Mouse (Mus musculus) forebrain, embryonic 16.5 days (tissue): ENCODE data around the gene Nupr1l. TPM values are rescaled to one million over a fixed set of nuclear protein-coding genes. Genes with fewer than 3 reads are reported as not detected.
A peak's percentile ranks its signal among the peaks of the same experiment; 100 is the strongest.
"Not testable (repeated sequence)": the region's sequence is repeated elsewhere in the genome, so short reads cannot be mapped to it uniquely, and the experiment has no call there.

ENCODE experiments used
- ATAC-seq: fragments of 200-750 bp; cut with Nextera tagmentation; 2 replicates; pipeline ENCODE4 v1.8.0; 2017; ENCODE audit warnings: mild to moderate bottlenecking, moderate library complexity
- H3K27ac ChIP-seq: fragments of 300-500 bp; sonication (generic); 2 replicates; pipeline ENCODE4 v1.5.1; 2014; ENCODE audit warnings: low read length, control low read depth
- H3K27me3 ChIP-seq: fragments of 300-500 bp; sonication (generic); replicated peaks from 2 replicates; pipeline ENCODE4 v1.6.1; 2014; ENCODE audit warnings: low read length; ENCODE audit not compliant: control insufficient read depth, insufficient read depth
- H3K36me3 ChIP-seq: fragments of 300-500 bp; sonication (generic); 2 replicates; pipeline ENCODE4 v1.6.1; 2014; ENCODE audit not compliant: control insufficient read depth, insufficient read depth
- H3K4me1 ChIP-seq: fragments of 300-500 bp; sonication (generic); replicated peaks from 2 replicates; pipeline ENCODE4 v1.6.1; 2014; ENCODE audit warnings: low read length; ENCODE audit not compliant: control insufficient read depth, insufficient read depth
- H3K4me2 ChIP-seq: fragments of 300-500 bp; sonication (generic); 2 replicates; pipeline ENCODE4 v1.6.1; 2014; ENCODE audit warnings: mild to moderate bottlenecking, low read length, control low read depth
- H3K4me3 ChIP-seq: fragments of 300-500 bp; sonication (generic); replicated peaks from 2 replicates; pipeline ENCODE4 v1.5.1; 2014; ENCODE audit warnings: mild to moderate bottlenecking, low read length, control low read depth
- H3K9ac ChIP-seq: fragments of 300-500 bp; sonication (generic); replicated peaks from 2 replicates; pipeline ENCODE4 v1.6.1; 2014; ENCODE audit warnings: low read depth, low read length, control low read depth
- H3K9me3 ChIP-seq: fragments of 300-500 bp; sonication (generic); 2 replicates; pipeline ENCODE4 v1.6.1; 2016; ENCODE audit warnings: low read length; ENCODE audit not compliant: control insufficient read depth
- WGBS: fragments of 180-500 bp; shearing (Covaris S2); extraction: QIAGEN DNeasy Blood & Tissue Kit; methylation state at CpG from one replicate; pipeline ENCODE4 v1.1.7; 2014; 5-methylcytosine and 5-hydroxymethylcytosine counted together
- polyA plus RNA-seq: library from polyadenylated mRNA; unstranded; fragments of >200 nt; fragmentation: Nextera tagmentation; extraction: Ambion mirVana; gene quantifications from 2 replicates; pipeline ENCODE4 v1.2.1, GENCODE M21; 2015

The Nupr1l gene
- polyA plus RNA-seq, 1 experiment from 2014 or later, result 5.1 TPM

GRCm38 (mm10) chr5:129878946-129879345 is 29.4 kb upstream of the Nupr1l start:
- H3K27ac ChIP-seq, result no peak overlapping the region
- H3K9ac ChIP-seq, result no peak overlapping the region
- H3K4me3 ChIP-seq, result no peak overlapping the region
- no peak for ATAC-seq
- H3K4me2 ChIP-seq, result no peak overlapping the region
- H3K4me1 ChIP-seq, result no peaks in the 10 kb centered on the region
- H3K9me3 ChIP-seq, result no peaks in the 10 kb centered on the region
- no peaks in the 10 kb centered on the region for H3K27me3 ChIP-seq
- peaks cover 17% of the 10 kb centered on the region for H3K36me3 ChIP-seq
- 59% methylated on average over 2 of the region's 2 CpGs for WGBS

- H3K9me3 ChIP-seq, result no peaks in the 10 kb centered on the region
- no peak overlapping the region for H3K4me2 ChIP-seq
- H3K4me1 ChIP-seq, result peaks cover 5% of the 10 kb centered on the region
- H3K36me3 ChIP-seq, result peaks cover 20% of the 10 kb centered on the region
- H3K27me3 ChIP-seq, result no peaks in the 10 kb centered on the region
- 72% methylated on average over 3 of the region's 3 CpGs for WGBS
- no peak overlapping the region for H3K4me3 ChIP-seq
- no peak overlapping the region for H3K27ac ChIP-seq
- H3K9ac ChIP-seq, result no peak overlapping the region
- no peak for ATAC-seq
Observed at GRCm38 (mm10) chr5:129879888-129880287, 28.5 kb upstream of the Nupr1l start.

- peak overlapping the region; percentile 92 for H3K9ac ChIP-seq
- 51% methylated on average over 10 of the region's 10 CpGs for WGBS
- no peak for ATAC-seq
- H3K4me3 ChIP-seq, result peak overlapping the region; percentile 94
- peaks cover 12% of the 10 kb centered on the region for H3K36me3 ChIP-seq
- peaks cover 19% of the 10 kb centered on the region for H3K4me1 ChIP-seq
- H3K27me3 ChIP-seq, result no peaks in the 10 kb centered on the region
- H3K4me2 ChIP-seq, result peak overlapping the region; percentile 78
- H3K9me3 ChIP-seq, result no peaks in the 10 kb centered on the region
- H3K27ac ChIP-seq, result peak overlapping the region; percentile 93
Observed at GRCm38 (mm10) chr5:129886271-129886670, 22.1 kb upstream of the Nupr1l start.

- H3K27ac ChIP-seq, result peak within 1 kb of the TSS; percentile 93
- peak; percentile 100 for ATAC-seq
- WGBS, result under 1% methylated on average over 46 of the region's 46 CpGs
- H3K4me3 ChIP-seq, result peak within 1 kb of the TSS; percentile 94
- H3K9ac ChIP-seq, result peak within 1 kb of the TSS; percentile 92
- H3K4me2 ChIP-seq, result peak within 1 kb of the TSS; percentile 78
- H3K9me3 ChIP-seq, result no peaks in the 10 kb centered on the region
- peaks cover 5% of the 10 kb centered on the region; the same call in 1 of the 2 replicates for H3K36me3 ChIP-seq
- no peaks in the 10 kb centered on the region for H3K27me3 ChIP-seq
- H3K4me1 ChIP-seq, result peaks cover 19% of the 10 kb centered on the region
Observed at GRCm38 (mm10) chr5:129886911-129887636, 21.3 kb upstream of the Nupr1l start, which contains the start of gene Chchd2. Gene Chchd2 (minus strand): TSS chr5:129887470.

GRCm38 (mm10) chr5:129890390-129890789 is 17.9 kb upstream of the Nupr1l start:
- not testable (repeated sequence) for H3K27me3 ChIP-seq, H3K27ac ChIP-seq, H3K36me3 ChIP-seq, H3K9me3 ChIP-seq, H3K9ac ChIP-seq, H3K4me2 ChIP-seq, H3K4me3 ChIP-seq, ATAC-seq
- peaks cover 13% of the 10 kb centered on the region for H3K4me1 ChIP-seq
- 95% methylated on average over 3 of the region's 7 CpGs for whole genome bisulfite sequencing

GRCm38 (mm10) chr5:129895198-129896088 is 12.9 kb upstream of the Nupr1l start, which contains the start of gene Zbed5:
Gene Zbed5 (plus strand): TSS chr5:129895723.
- Histone ChIP-seq H3K9ac (peak within 1 kb of the TSS; percentile 71), H3K27ac (no peak within 1 kb of the TSS), H3K9me3 (no peaks in the 10 kb centered on the region), H3K27me3 (no peaks in the 10 kb centered on the region), H3K4me3 (peak within 1 kb of the TSS; percentile 89), H3K4me2 (peak within 1 kb of the TSS; percentile 64), H3K4me1 (peaks cover 11% of the 10 kb centered on the region), H3K36me3 (no peaks in the 10 kb centered on the region)
- peak; percentile 100 for ATAC-seq
- WGBS, result 2% methylated on average over 44 of the region's 44 CpGs

- Histone ChIP-seq H3K9me3 (no peaks in the 10 kb centered on the region), H3K4me2 (no peak within 1 kb of the TSS), H3K4me1 (peaks cover 11% of the 10 kb centered on the region), H3K9ac (no peak within 1 kb of the TSS), H3K4me3 (no peak within 1 kb of the TSS), H3K27ac (no peak within 1 kb of the TSS), H3K36me3 (peaks cover 3% of the 10 kb centered on the region), H3K27me3 (no peaks in the 10 kb centered on the region)
- ATAC-seq, result no peak
- 100% methylated on average over 1 of the region's 1 CpGs for WGBS
Observed at GRCm38 (mm10) chr5:129898449-129898848, 9.9 kb upstream of the Nupr1l start, which contains the start of gene Phkg1. Gene Phkg1 (minus strand): TSS chr5:129898549.

- H3K4me1 ChIP-seq, result peaks cover 12% of the 10 kb centered on the region
- 23% methylated on average over 4 of the region's 4 CpGs for WGBS
- H3K9ac ChIP-seq, result peak overlapping the region; percentile 85
- H3K4me2 ChIP-seq, result peak overlapping the region; percentile 58
- peak overlapping the region; percentile 71 for H3K4me3 ChIP-seq
- H3K36me3 ChIP-seq, result peaks cover 3% of the 10 kb centered on the region
- no peaks in the 10 kb centered on the region for H3K9me3 ChIP-seq
- H3K27ac ChIP-seq, result peak overlapping the region; percentile 85
- no peaks in the 10 kb centered on the region for H3K27me3 ChIP-seq
- no peak for ATAC-seq
Observed at GRCm38 (mm10) chr5:129907775-129908174, 565 bp upstream of the Nupr1l start.

GRCm38 (mm10) chr5:129909147-129909546 is 807 bp downstream of the Nupr1l start:
- H3K27me3 ChIP-seq, result no peaks in the 10 kb centered on the region
- no peak overlapping the region for H3K27ac ChIP-seq
- peak overlapping the region; percentile 71 for H3K4me3 ChIP-seq
- H3K36me3 ChIP-seq, result no peaks in the 10 kb centered on the region
- H3K9ac ChIP-seq, result peak overlapping the region; percentile 85
- no peak for ATAC-seq
- H3K9me3 ChIP-seq, result no peaks in the 10 kb centered on the region
- H3K4me2 ChIP-seq, result peak overlapping the region; percentile 58
- peaks cover 12% of the 10 kb centered on the region for H3K4me1 ChIP-seq
- WGBS, result 72% methylated on average over 9 of the region's 9 CpGs
